Mouse (Mus musculus) kidney, postnatal 25 days (tissue): ENCODE data around the gene Uncx.
"Not testable (repeated sequence)": the region's sequence is repeated elsewhere in the genome, so short reads cannot be mapped to it uniquely, and the experiment has no call there.

Experiments
- DNase-seq, 2 experiments: peaks; one replicate each; pipeline ENCODE4 v3.0.0; 2021; ENCODE audit warnings: mixed read lengths in 2 of 2

Uncx gene

GRCm38 (mm10) chr5:139565462-139565861, 22.2 kb downstream of the Uncx start:
- DNase-seq, result no peak

DNA sequence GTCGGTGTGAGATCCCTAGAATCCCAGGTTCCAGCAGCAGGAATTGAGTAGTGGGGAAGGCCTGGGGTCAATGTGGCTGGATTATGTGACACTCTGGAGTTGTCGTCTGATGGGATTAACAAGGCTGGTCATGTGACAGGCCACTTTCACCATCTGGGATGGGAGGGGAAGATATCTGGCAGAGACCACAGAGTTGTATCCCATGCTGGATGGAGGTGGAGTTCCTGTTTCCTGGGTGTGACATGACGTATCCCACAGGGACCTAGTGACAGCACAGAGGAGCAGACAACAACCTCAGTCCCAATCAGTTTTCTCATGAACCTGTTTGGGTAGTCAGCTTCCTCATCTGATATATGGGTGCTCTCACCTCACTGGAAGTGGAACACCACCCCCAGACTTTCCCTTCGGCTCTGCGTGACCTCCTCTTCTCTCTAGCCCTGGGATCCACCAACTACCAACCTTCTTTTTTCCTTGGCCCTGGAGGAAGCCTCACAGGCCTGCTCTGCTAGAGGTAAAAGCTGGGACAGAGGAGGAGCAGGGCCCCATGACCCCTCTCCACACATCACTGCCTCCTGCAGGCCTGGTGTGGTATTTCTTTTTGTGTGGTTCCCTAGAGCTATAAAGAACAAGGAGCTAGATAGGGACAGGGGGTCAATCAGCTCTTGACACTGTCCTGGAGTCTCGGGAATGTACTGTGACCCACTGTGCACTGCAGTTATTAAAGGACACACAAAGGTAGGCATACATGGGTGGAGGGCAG, 23.5 kb downstream of the Uncx start:
- DNase-seq, result no peak

DNA sequence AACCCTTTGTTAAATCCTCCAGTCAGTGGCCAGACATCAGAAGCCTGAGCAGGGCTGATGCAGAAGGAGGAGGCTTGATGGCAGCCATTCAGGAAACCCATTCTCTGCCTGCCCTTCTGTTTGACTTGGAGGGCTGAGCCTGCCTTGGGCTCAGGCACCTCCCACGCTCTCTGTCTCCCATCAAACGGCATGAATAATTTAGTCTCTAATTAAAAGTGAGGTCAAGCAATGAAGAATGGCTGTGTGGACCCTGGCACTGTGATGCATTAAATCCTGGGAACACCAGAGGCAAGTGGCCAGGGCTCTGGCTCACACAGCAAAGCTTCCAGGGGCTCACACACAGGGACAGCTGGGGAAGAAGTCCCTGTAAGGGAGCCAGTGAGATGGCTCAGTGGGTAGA, 24.8 kb downstream of the Uncx start:
- DNase-seq, result no peak

GRCm38 (mm10) chr5:139572526-139572925, 29.2 kb downstream of the Uncx start:
- DNase-seq, result no peak

GRCm38 (mm10) chr5:139573606-139574311, 30.5 kb downstream of the Uncx start:
- DNase-seq, result no peak

- DNase-seq, result no peak
Observed at GRCm38 (mm10) chr5:139575054-139575453, 31.8 kb downstream of the Uncx start.

- DNase-seq, result no peak
Observed at GRCm38 (mm10) chr5:139580171-139580743, 37.0 kb downstream of the Uncx start.

DNA sequence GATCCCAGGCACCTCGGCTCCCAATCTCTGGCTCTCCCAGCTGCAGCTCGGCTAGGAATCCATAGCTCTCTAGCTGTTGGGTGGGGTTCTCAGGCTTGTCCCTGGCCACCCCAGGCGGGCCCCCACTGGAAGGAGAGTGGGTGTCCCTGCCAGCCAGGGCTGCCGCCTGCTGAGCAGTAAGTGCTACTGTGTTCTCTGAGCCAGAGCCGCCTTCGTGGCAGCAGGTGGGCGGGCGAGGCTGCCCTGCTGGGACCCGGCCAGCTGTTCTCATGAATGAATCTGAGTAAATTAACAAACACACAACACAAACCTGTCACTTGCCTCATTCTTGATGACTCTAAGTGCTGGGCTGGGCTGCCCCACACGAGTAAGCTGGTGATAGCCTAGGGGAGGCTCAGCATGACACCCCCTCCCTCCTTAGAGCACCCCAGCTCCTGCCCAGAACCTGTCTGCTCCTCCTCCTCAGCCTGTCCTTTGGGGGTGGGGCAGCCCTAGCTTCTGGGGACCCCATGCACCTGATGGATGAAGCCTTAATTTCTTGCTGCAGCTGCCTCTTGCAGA, 38.1 kb downstream of the Uncx start:
- no peak for DNase-seq

- no peak for DNase-seq
Observed at GRCm38 (mm10) chr5:139584971-139585747, 41.9 kb downstream of the Uncx start.

- no peak for DNase-seq
Observed at GRCm38 (mm10) chr5:139585748-139586060, 42.4 kb downstream of the Uncx start.

- DNase-seq, result not testable (repeated sequence)
Observed at GRCm38 (mm10) chr5:139587459-139587858, 44.2 kb downstream of the Uncx start.

GRCm38 (mm10) chr5:139590682-139591360, 47.5 kb downstream of the Uncx start:
- DNase-seq, result not testable (repeated sequence)

DNA sequence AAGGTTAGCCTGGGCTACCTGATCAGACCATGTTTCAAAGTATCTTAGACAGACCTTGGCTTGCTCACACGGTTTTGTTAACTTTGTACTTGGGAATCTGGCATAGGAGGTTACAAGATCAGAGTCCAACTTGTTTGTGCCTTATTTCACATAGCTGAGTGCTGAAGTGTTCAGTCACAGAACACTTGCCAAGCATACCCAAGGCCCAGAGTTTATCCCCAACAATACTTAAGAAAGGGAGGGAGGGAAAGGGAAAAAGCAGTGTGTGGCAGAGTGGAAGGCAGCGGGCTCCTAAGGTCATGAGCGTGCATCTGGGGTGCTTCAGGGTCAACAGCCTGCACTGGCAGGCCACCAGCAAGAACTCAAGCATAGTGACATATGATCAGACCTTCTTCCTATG, 48.7 kb downstream of the Uncx start:
- peak; percentile 46 to 75 for DNase-seq

DNA sequence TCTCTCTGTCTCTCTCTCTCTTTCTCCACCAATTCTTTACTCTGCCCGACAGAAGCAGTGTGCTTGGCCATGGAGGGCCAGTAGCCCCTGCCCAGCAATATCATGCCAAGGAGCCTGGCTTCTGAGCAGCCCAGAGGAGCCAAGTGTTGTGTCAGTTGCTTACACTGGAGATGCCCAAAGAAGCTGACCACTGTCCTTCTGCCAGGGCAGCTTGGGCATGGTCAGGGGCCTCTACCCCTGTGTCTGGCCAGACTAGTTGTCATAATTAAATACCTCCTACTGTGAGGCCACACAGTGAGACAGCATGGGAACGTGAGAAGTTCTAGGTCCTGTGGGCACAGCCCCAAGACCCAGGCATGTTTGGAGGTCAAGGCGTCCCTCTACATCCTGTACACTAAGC, 49.6 kb downstream of the Uncx start:
- DNase-seq, result no peak

DNA sequence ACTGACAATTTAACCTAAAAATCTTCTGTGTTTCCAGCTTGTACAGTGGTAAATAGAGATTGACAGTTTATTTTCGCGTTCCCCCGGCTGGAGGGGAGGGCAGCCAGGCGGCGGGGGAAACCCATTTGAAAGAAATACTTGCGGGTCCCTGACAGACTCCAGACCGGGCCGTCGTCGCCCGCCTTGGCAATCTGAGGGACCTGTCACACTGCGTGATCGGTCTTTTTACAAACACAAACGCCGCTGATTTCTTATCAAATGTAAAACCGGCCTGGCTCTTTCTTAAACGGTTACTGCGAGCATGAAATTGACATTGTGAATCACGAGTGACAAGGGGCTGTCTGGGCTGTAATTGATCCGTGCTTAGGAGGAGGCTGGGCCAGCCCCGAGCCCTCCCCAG, 50.5 kb downstream of the Uncx start:
- DNase-seq, result no peak

GRCm38 (mm10) chr5:139595001-139595400, 51.7 kb downstream of the Uncx start:
- no peak for DNase-seq
